Mouse (Mus musculus): ENCODE data around the gene Parp11.

Parp11 gene

DNA sequence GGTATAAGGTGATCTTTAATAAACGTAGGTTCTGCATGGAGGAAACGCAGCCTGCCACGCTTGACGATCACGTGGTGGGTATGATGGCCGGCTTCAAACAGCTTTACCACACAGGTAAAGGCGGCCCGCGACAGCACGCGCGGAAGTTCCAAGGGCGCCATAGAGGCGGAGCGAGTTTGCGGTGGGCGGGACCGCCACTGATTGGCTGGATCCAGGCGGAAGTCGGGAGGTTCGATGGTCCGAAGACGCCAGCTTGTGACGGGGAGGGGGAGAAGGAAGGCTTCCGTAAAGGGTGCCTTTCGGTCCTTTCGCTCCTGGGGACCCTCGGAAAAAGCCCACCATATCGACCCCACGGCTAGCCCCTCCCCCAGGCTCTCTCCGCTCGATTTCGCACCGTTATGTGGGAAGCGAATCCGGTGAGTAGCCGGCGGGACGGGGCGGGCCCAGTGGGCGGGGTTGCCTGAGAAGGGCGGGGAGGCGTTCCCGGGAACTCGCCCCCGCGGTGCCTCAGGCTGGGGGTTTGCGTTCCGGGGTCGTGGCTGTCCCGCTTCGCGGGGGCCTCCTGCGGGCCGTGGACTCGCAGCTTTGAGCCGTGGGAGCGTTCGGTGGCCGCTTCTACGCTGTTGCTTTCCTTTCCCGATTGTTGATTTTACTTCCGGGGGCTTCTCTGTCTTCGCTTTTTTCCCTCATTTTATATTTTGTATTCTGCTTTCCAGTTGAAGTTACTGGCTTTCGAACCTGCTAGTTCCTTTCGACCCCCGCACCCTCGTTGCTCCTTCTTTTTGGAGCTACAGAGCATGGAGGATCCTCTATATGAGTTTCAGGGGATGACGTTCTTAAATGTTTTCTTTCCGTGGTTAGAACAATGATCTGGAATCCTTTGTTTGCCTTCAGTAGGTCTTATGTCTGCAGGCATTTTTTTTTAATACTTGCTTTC lies 7.0 kb downstream of the Parp11 start:
- TF ChIP-seq NANOG (IDR thresholded peaks at IDR 0.05; ENCODE audit: borderline replicate concordance, low read length) = no peak
- no peak for TF ChIP-seq CTCF (conservative IDR thresholded peaks at IDR 0.05; ENCODE audit: low read length)
- TF ChIP-seq POU5F1 (IDR thresholded peaks at IDR 0.05; ENCODE audit: borderline replicate concordance, low read length) = no peak
- peaks cover 17% of the 10 kb centered on the region for H3K4me1 ChIP-seq (replicated peaks; ENCODE audit: low read depth, low read length)
- peak overlapping the region; percentile 82 for H3K4me3 ChIP-seq (replicated peaks; ENCODE audit: low read length)
- no peaks in the 10 kb centered on the region for H3K9me3 ChIP-seq (ENCODE audit: low read length)
- H3K36me3 ChIP-seq (ENCODE audit: insufficient read depth, low read length) = no peaks in the 10 kb centered on the region
- peaks cover 13% of the 10 kb centered on the region for H3K27me3 ChIP-seq (ENCODE audit: insufficient read depth, low read length)

DNA sequence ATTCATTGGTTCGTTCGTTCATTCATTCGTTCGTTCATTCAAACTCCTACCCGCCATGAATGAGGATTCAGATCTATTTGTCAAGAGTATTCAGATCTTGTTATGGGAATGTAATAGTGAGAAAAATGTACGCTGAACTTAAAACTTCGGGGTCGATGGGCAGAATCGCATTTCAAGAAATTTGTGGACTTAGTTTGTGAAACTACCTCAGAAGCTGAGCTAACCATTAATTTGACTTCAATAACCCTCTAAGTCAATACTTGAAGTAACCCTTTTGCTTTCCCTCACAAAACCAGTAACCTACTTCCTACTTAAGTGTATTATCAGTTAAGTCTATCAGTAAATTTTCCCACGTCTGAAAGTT lies 7.7 kb downstream of the Parp11 start:
- Histone ChIP-seq H3K9me3 (ENCODE audit: low read length) (no peaks in the 10 kb centered on the region), H3K4me3 (replicated peaks; ENCODE audit: low read length) (peak overlapping the region; percentile 82), H3K36me3 (ENCODE audit: insufficient read depth, low read length) (no peaks in the 10 kb centered on the region), H3K4me1 (replicated peaks; ENCODE audit: low read depth, low read length) (peaks cover 17% of the 10 kb centered on the region), H3K27me3 (ENCODE audit: insufficient read depth, low read length) (peaks cover 11% of the 10 kb centered on the region)
- TF ChIP-seq CTCF (conservative IDR thresholded peaks at IDR 0.05; ENCODE audit: low read length) (no peak), POU5F1 (IDR thresholded peaks at IDR 0.05; ENCODE audit: borderline replicate concordance, low read length) (no peak), NANOG (IDR thresholded peaks at IDR 0.05; ENCODE audit: borderline replicate concordance, low read length) (no peak)

DNA sequence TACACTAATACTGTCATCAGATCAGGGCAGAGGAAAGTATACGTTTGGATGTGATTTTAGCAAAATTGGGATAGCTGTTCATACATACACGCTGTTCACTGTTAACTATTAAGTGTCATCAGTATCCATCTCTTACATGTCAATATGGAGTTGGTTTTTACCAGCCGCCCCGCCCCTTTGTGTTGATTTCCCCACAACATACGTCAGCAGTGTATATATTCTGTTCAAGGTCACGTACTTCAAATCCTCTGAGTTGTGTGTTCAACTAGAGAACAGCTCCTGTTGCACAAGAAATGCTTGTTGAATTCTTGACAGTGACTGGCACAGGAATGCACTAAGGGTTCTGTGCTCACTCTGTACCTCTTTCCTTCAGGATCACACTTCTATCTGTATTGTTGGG lies 8.2 kb downstream of the Parp11 start:
- peaks cover 14% of the 10 kb centered on the region for H3K4me1 ChIP-seq (replicated peaks; ENCODE audit: low read depth, low read length)
- H3K27me3 ChIP-seq (ENCODE audit: insufficient read depth, low read length) = peaks cover 6% of the 10 kb centered on the region; the same call in 1 of the 2 replicates
- TF ChIP-seq POU5F1 (IDR thresholded peaks at IDR 0.05; ENCODE audit: borderline replicate concordance, low read length) = no peak
- TF ChIP-seq NANOG (IDR thresholded peaks at IDR 0.05; ENCODE audit: borderline replicate concordance, low read length) = no peak
- TF ChIP-seq CTCF (conservative IDR thresholded peaks at IDR 0.05; ENCODE audit: low read length) = no peak

DNA sequence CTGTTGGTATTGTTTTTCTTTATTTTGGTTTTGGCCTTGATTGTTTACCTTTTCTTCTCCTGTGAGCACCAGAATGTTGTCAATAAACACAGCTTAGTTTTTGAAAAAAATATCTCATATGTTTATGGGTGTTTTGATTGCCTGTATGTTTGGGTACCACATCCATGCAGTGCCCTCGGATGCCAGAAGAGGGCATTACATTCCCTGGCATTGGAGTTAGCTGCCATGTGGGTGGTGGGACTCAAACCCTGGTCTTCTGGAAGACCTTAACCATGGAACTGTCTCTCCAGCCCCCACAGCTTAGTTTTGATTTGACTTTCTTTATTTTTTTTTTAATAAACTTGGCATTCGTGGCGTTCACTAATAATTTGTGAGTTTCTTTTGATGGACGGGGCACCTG lies 8.8 kb downstream of the Parp11 start:
- H3K36me3 ChIP-seq (ENCODE audit: insufficient read depth, low read length) = no peaks in the 10 kb centered on the region
- H3K4me1 ChIP-seq (replicated peaks; ENCODE audit: low read depth, low read length) = peaks cover 10% of the 10 kb centered on the region; the same call in 1 of the 2 replicates
- no peaks in the 10 kb centered on the region for H3K9me3 ChIP-seq (ENCODE audit: low read length)
- no peaks in the 10 kb centered on the region for H3K27me3 ChIP-seq (ENCODE audit: insufficient read depth, low read length)
- no peak overlapping the region for H3K4me3 ChIP-seq (replicated peaks; ENCODE audit: low read length)
- peak; percentile 53 for TF ChIP-seq CTCF (conservative IDR thresholded peaks at IDR 0.05; ENCODE audit: low read length)
- no peak for TF ChIP-seq POU5F1 (IDR thresholded peaks at IDR 0.05; ENCODE audit: borderline replicate concordance, low read length)

More for the DNA sequence above, 8.2 kb downstream of the Parp11 start:
- Histone ChIP-seq H3K36me3 (ENCODE audit: insufficient read depth, low read length) (no peaks in the 10 kb centered on the region), H3K4me3 (replicated peaks; ENCODE audit: low read length) (no peak overlapping the region), H3K9me3 (ENCODE audit: low read length) (no peaks in the 10 kb centered on the region)

DNA sequence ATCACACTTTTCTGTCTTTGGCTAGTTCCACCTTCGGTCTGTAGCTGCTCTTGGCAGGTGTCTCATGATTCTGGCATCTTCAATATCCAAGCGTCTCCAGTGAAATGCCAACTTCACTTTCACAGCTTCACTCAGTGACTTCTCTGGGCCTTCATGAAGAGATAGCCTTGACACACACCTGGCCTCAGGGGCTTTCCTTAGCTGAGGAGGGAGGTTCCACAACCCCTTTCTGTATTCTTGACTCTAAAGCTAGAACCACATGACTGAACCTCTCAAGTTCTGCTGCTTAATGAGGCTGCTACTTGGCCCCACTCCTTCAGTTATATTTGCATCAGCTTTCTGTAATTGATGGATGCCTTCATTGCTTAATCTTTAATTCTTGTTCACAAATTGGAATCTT lies 10.1 kb downstream of the Parp11 start:
- H3K27me3 ChIP-seq (ENCODE audit: insufficient read depth, low read length) = no peaks in the 10 kb centered on the region
- TF ChIP-seq NANOG (IDR thresholded peaks at IDR 0.05; ENCODE audit: borderline replicate concordance, low read length) (no peak), POU5F1 (IDR thresholded peaks at IDR 0.05; ENCODE audit: borderline replicate concordance, low read length) (no peak), CTCF (conservative IDR thresholded peaks at IDR 0.05; ENCODE audit: low read length) (no peak)
- no peaks in the 10 kb centered on the region for H3K36me3 ChIP-seq (ENCODE audit: insufficient read depth, low read length)
- no peaks in the 10 kb centered on the region for H3K9me3 ChIP-seq (ENCODE audit: low read length)
- H3K4me3 ChIP-seq (replicated peaks; ENCODE audit: low read length) = no peak overlapping the region
- H3K4me1 ChIP-seq (replicated peaks; ENCODE audit: low read depth, low read length) = peaks cover 10% of the 10 kb centered on the region; the same call in 1 of the 2 replicates

DNA sequence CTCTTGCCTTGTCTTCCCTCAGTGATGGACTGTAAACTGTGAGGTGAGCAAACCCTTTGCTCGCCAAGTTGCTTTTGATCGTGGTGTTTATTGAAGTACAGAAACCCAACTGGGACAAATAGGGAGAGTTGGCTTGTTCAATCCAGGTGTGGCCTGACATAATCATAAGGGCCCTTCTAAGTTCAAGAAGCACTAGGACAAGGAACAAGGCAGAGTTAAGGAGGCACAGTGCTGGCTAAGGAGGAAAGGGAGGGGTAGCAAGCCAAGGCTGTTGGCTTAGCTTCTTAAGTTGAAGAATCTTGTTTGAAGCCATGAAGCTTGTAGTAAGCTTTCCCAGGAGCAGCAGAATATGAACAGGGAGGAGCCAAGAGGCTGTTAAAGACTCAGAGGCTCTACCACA lies 13.1 kb downstream of the Parp11 start:
- no peak overlapping the region for H3K4me3 ChIP-seq (replicated peaks; ENCODE audit: low read length)
- H3K36me3 ChIP-seq (ENCODE audit: insufficient read depth, low read length) = no peaks in the 10 kb centered on the region
- H3K4me1 ChIP-seq (replicated peaks; ENCODE audit: low read depth, low read length) = peaks cover 29% of the 10 kb centered on the region
- H3K9me3 ChIP-seq (ENCODE audit: low read length) = no peaks in the 10 kb centered on the region
- TF ChIP-seq CTCF (conservative IDR thresholded peaks at IDR 0.05; ENCODE audit: low read length) (no peak), POU5F1 (IDR thresholded peaks at IDR 0.05; ENCODE audit: borderline replicate concordance, low read length) (no peak), NANOG (IDR thresholded peaks at IDR 0.05; ENCODE audit: borderline replicate concordance, low read length) (no peak)
- H3K27me3 ChIP-seq (ENCODE audit: insufficient read depth, low read length) = peaks cover 2% of the 10 kb centered on the region; the same call in 1 of the 2 replicates

DNA sequence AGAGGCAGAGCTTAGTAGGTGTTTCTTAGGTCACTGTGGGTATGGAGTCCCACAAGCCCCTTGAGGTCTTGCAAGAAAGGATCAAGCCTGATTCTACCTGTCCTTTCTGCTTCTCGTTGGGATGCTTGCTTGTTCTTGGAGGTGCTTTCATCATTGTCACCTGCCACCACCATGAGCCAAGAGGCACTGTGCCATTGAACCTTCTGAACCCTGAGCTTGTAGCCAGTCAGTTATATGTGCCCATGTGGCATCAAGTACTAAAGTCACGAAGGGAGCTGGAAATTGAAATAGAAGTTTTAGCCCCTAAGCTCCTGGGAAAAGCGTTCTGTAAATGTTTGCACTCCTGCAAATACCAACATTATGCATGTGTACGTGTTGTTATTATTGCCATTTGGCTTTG lies 14.9 kb downstream of the Parp11 start:
- peaks cover 2% of the 10 kb centered on the region; the same call in 1 of the 2 replicates for H3K27me3 ChIP-seq (ENCODE audit: insufficient read depth, low read length)
- H3K9me3 ChIP-seq (ENCODE audit: low read length) = no peaks in the 10 kb centered on the region
- H3K4me3 ChIP-seq (replicated peaks; ENCODE audit: low read length) = no peak overlapping the region
- H3K4me1 ChIP-seq (replicated peaks; ENCODE audit: low read depth, low read length) = peaks cover 33% of the 10 kb centered on the region
- TF ChIP-seq NANOG (IDR thresholded peaks at IDR 0.05; ENCODE audit: borderline replicate concordance, low read length) = no peak
- no peak for TF ChIP-seq POU5F1 (IDR thresholded peaks at IDR 0.05; ENCODE audit: borderline replicate concordance, low read length)
- TF ChIP-seq CTCF (conservative IDR thresholded peaks at IDR 0.05; ENCODE audit: low read length) = no peak
- H3K36me3 ChIP-seq (ENCODE audit: insufficient read depth, low read length) = peaks cover 8% of the 10 kb centered on the region; the same call in 1 of the 2 replicates

DNA sequence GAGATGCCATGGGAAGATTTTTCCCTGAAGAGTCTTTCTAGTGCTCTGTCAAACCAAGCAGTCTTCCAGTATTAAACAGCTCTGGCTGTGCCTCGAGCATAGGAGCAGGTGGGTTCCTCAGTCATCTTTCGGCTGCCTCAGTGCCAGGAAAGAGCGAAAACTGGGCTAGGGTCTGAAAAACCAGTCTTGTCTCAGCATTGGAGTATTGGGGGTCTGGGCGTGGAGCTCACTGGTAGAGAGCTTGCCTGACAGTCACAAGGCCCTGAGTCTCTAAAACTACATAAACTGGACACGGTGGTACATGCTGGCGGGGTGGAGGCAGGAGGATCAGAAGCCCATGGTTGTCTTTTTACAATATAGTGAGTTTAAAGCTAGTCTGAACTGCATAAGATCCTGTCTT lies 15.6 kb downstream of the Parp11 start:
- no peaks in the 10 kb centered on the region for H3K9me3 ChIP-seq (ENCODE audit: low read length)
- H3K4me3 ChIP-seq (replicated peaks; ENCODE audit: low read length) = no peak overlapping the region
- H3K36me3 ChIP-seq (ENCODE audit: insufficient read depth, low read length) = peaks cover 8% of the 10 kb centered on the region; the same call in 1 of the 2 replicates
- TF ChIP-seq POU5F1 (IDR thresholded peaks at IDR 0.05; ENCODE audit: borderline replicate concordance, low read length) = no peak
- TF ChIP-seq CTCF (conservative IDR thresholded peaks at IDR 0.05; ENCODE audit: low read length) = no peak
- no peak for TF ChIP-seq NANOG (IDR thresholded peaks at IDR 0.05; ENCODE audit: borderline replicate concordance, low read length)
- peaks cover 2% of the 10 kb centered on the region; the same call in 1 of the 2 replicates for H3K27me3 ChIP-seq (ENCODE audit: insufficient read depth, low read length)
- peaks cover 38% of the 10 kb centered on the region for H3K4me1 ChIP-seq (replicated peaks; ENCODE audit: low read depth, low read length)

Measured in E14TG2a.4 (cell line).